Mouse (Mus musculus): ENCODE measurements around the gene Atp9a. TPM values are rescaled to one million over a fixed set of nuclear protein-coding genes. Genes with fewer than 3 reads are reported as not detected.

Gene Atp9a
- total and polyA plus RNA-seq, 3 experiments, result 50.5 to 56.9 (median 51.5) TPM

GRCm38 (mm10) chr2:168663216-168663615 is 79.0 kb downstream of the Atp9a start:
- H3K27ac ChIP-seq, result no peak overlapping the region
- TF ChIP-seq EP300 (IDR thresholded peaks at IDR 0.05; ENCODE audit: insufficient read depth, low read depth, low read length) (no peak), CTCF (IDR thresholded peaks at IDR 0.05) (no peak), POLR2A (IDR thresholded peaks at IDR 0.05; ENCODE audit: insufficient read depth, low read depth, low read length) (no peak)
- no peaks in the 10 kb centered on the region for H3K36me3 ChIP-seq (ENCODE audit: control insufficient read depth, insufficient read depth, low read length)
- no peaks in the 10 kb centered on the region for H3K79me2 ChIP-seq (replicated peaks; ENCODE audit: control insufficient read depth, insufficient read depth, low read length)
- no peak for DNase-seq
- intact Hi-C loops (cut with DNase I), result no loop called here
- no peak overlapping the region for H3K9ac ChIP-seq (ENCODE audit: low read depth, low read length)
- 0 out of 2 replicates have a peak, but pooled peaks cover 1% of the 10 kb centered on the region for H3K4me1 ChIP-seq (ENCODE audit: control insufficient read depth, insufficient read depth, low read length)
- WGBS, result 89% methylated on average over 7 of the region's 7 CpGs
- no peak overlapping the region for H3K4me3 ChIP-seq
- H3K27me3 ChIP-seq (ENCODE audit: control insufficient read depth, insufficient read depth, low read length), result no peaks in the 10 kb centered on the region

GRCm38 (mm10) chr2:168661802-168662201 is 80.4 kb downstream of the Atp9a start:
- H3K9ac ChIP-seq (ENCODE audit: low read depth, low read length), result no peak overlapping the region
- no peak for TF ChIP-seq CTCF (IDR thresholded peaks at IDR 0.05)
- no peak for TF ChIP-seq EP300 (IDR thresholded peaks at IDR 0.05; ENCODE audit: insufficient read depth, low read depth, low read length)
- no peak for TF ChIP-seq POLR2A (IDR thresholded peaks at IDR 0.05; ENCODE audit: insufficient read depth, low read depth, low read length)
- intact Hi-C loops (cut with DNase I), result no loop called here

GRCm38 (mm10) chr2:168660344-168660743 is 81.9 kb downstream of the Atp9a start:
- H3K9ac ChIP-seq (ENCODE audit: low read depth, low read length), result no peak overlapping the region
- no peak for DNase-seq
- TF ChIP-seq EP300 (IDR thresholded peaks at IDR 0.05; ENCODE audit: insufficient read depth, low read depth, low read length) (no peak), CTCF (IDR thresholded peaks at IDR 0.05) (peak; percentile 63), POLR2A (IDR thresholded peaks at IDR 0.05; ENCODE audit: insufficient read depth, low read depth, low read length) (no peak)
- H3K4me1 ChIP-seq (ENCODE audit: control insufficient read depth, insufficient read depth, low read length), result peaks cover 9% of the 10 kb centered on the region
- H3K27ac ChIP-seq, result no peak overlapping the region
- intact Hi-C loops (cut with DNase I), result no loop called here
- no peaks in the 10 kb centered on the region for H3K27me3 ChIP-seq (ENCODE audit: control insufficient read depth, insufficient read depth, low read length)
- 68% methylated on average over 5 of the region's 5 CpGs for WGBS
- H3K36me3 ChIP-seq (ENCODE audit: control insufficient read depth, insufficient read depth, low read length), result no peaks in the 10 kb centered on the region
- no peaks in the 10 kb centered on the region for H3K79me2 ChIP-seq (replicated peaks; ENCODE audit: control insufficient read depth, insufficient read depth, low read length)
- H3K4me3 ChIP-seq, result no peak overlapping the region

More at GRCm38 (mm10) chr2:168661802-168662201, 80.4 kb downstream of the Atp9a start:
- no peaks in the 10 kb centered on the region for H3K36me3 ChIP-seq (ENCODE audit: control insufficient read depth, insufficient read depth, low read length)
- 81% methylated on average over 15 of the region's 15 CpGs for WGBS
- no peaks in the 10 kb centered on the region for H3K27me3 ChIP-seq (ENCODE audit: control insufficient read depth, insufficient read depth, low read length)
- no peak overlapping the region for H3K27ac ChIP-seq
- H3K4me3 ChIP-seq, result no peak overlapping the region
- H3K4me1 ChIP-seq (ENCODE audit: control insufficient read depth, insufficient read depth, low read length), result peaks cover 7% of the 10 kb centered on the region
- H3K79me2 ChIP-seq (replicated peaks; ENCODE audit: control insufficient read depth, insufficient read depth, low read length), result no peaks in the 10 kb centered on the region
- DNase-seq, result no peak

GRCm38 (mm10) chr2:168658551-168658950 is 83.7 kb downstream of the Atp9a start:
- Histone ChIP-seq H3K36me3 (ENCODE audit: control insufficient read depth, insufficient read depth, low read length) (no peaks in the 10 kb centered on the region), H3K79me2 (replicated peaks; ENCODE audit: control insufficient read depth, insufficient read depth, low read length) (no peaks in the 10 kb centered on the region), H3K27ac (no peak overlapping the region), H3K9ac (ENCODE audit: low read depth, low read length) (no peak overlapping the region), H3K4me1 (ENCODE audit: control insufficient read depth, insufficient read depth, low read length) (peaks cover 12% of the 10 kb centered on the region), H3K27me3 (ENCODE audit: control insufficient read depth, insufficient read depth, low read length) (no peaks in the 10 kb centered on the region), H3K4me3 (no peak overlapping the region)
- TF ChIP-seq CTCF (IDR thresholded peaks at IDR 0.05) (no peak), POLR2A (IDR thresholded peaks at IDR 0.05; ENCODE audit: insufficient read depth, low read depth, low read length) (no peak), EP300 (IDR thresholded peaks at IDR 0.05; ENCODE audit: insufficient read depth, low read depth, low read length) (no peak)
- 40% methylated on average over 11 of the region's 11 CpGs for WGBS
- peak; percentile 38 to 51 for DNase-seq
- intact Hi-C loops (cut with DNase I), result no loop called here

GRCm38 (mm10) chr2:168656569-168657308 is 85.5 kb downstream of the Atp9a start:
- DNase-seq, result peak; percentile 38 to 67
- Histone ChIP-seq H3K4me1 (ENCODE audit: control insufficient read depth, insufficient read depth, low read length) (peaks cover 12% of the 10 kb centered on the region), H3K27ac (peak overlapping the region; percentile 20; the same call in 1 of the 2 replicates), H3K9ac (ENCODE audit: low read depth, low read length) (no peak overlapping the region), H3K4me3 (no peak overlapping the region), H3K36me3 (ENCODE audit: control insufficient read depth, insufficient read depth, low read length) (no peaks in the 10 kb centered on the region), H3K27me3 (ENCODE audit: control insufficient read depth, insufficient read depth, low read length) (no peaks in the 10 kb centered on the region), H3K79me2 (replicated peaks; ENCODE audit: control insufficient read depth, insufficient read depth, low read length) (no peaks in the 10 kb centered on the region)
- TF ChIP-seq POLR2A (IDR thresholded peaks at IDR 0.05; ENCODE audit: insufficient read depth, low read depth, low read length) (no peak), EP300 (IDR thresholded peaks at IDR 0.05; ENCODE audit: insufficient read depth, low read depth, low read length) (0 out of 2 replicates have a peak, but pooled peaks have one; percentile 40), CTCF (IDR thresholded peaks at IDR 0.05) (no peak)
- WGBS, result 35% methylated on average over 16 of the region's 16 CpGs
- intact Hi-C loops (cut with DNase I), result no loop called here

- intact Hi-C loops (cut with DNase I), result no loop called here
- TF ChIP-seq CTCF (IDR thresholded peaks at IDR 0.05), result peak; percentile 16
- TF ChIP-seq EP300 (IDR thresholded peaks at IDR 0.05; ENCODE audit: insufficient read depth, low read depth, low read length), result no peak
- TF ChIP-seq POLR2A (IDR thresholded peaks at IDR 0.05; ENCODE audit: insufficient read depth, low read depth, low read length), result no peak
- peak in 1 of 2 experiments; percentile 20 for DNase-seq
- Histone ChIP-seq H3K27ac (no peak overlapping the region), H3K27me3 (ENCODE audit: control insufficient read depth, insufficient read depth, low read length) (no peaks in the 10 kb centered on the region), H3K4me3 (no peak overlapping the region), H3K79me2 (replicated peaks; ENCODE audit: control insufficient read depth, insufficient read depth, low read length) (no peaks in the 10 kb centered on the region), H3K4me1 (ENCODE audit: control insufficient read depth, insufficient read depth, low read length) (peaks cover 12% of the 10 kb centered on the region), H3K9ac (ENCODE audit: low read depth, low read length) (no peak overlapping the region), H3K36me3 (ENCODE audit: control insufficient read depth, insufficient read depth, low read length) (no peaks in the 10 kb centered on the region)
- 56% methylated on average over 17 of the region's 17 CpGs for WGBS
Measured at GRCm38 (mm10) chr2:168654983-168655669, 87.1 kb downstream of the Atp9a start.
